Mouse (Mus musculus): ENCODE measurements around the gene Specc1l.

Specc1l gene

DNA sequence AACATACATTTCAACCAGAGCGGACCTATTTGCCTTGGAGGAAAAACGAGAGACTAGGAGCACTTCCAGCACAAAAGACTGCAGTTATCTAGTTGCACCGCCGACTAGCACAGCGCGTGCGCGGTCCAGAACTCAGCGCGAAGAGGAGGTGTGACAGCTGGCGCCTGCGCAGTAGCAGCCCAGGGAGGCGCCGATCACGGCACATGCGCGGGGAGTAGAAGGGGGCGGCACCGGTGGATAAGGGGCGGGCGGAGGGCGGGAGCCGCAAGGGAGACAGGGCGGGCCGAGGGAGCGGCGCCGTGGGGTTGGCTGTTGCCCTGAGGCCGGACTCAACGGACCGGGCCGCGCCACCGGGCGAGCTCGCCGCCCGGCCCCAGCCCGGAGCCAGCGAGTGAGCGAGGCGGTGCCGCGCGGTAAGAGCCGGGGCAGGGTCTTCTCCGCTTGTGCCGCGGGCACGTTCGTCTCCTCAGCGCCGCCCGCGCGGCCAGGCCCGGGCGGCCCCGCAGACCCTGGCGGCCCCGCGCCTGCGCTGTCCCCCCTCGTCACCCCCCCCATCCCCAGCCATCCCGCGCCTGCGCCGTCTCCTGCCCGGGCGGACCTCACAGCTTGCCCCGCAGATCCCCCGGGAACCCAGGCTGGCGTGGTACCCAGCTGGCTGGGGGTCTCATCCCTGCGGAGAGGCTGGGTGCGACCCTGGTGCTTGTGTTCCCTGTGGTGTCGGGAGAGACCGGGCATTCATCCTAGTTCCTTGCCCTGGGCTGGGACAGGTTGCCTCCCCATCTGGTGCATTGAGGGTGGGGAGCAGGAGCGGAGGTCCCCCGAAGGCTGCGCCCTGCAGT is at the start of gene Specc1l:
TSS of gene Specc1l (plus strand) at position 267 of the 839 bp plus-strand sequence.
- peak; percentile 98 for DNase-seq (ENCODE audit: low read depth, low spot score)

DNA sequence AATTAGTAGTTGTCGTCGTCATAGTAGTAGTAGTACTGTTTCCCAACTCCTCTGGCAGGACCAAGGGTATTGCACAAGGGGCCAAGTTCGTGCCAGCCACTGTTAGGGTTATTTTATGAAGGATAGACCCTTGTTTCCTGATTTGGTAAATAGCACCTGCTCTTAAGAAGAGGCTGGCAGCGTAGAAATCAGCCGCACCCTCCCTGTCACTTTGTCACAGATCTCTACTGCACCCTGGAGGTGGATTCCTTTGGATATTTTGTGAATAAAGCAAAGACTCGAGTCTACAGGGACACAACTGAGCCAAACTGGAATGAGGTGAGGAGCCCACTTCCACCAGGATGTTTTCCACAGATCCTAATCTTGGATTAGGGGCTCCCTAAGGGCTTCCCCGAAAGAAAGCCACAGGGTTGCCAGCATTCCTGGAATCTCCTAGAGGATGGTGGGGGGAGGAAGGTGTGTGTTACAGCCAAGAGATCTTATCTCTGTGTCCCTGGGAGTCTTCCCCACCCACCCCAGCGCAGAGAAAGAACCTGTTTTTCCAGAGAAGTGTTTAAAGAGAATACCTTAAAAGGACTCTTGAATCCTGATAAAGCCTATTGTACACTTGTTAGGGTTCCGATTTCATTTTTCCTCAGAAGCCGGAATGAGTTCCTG is 45.9 kb upstream of the Specc1l start:
- no peak for DNase-seq (ENCODE audit: low read depth, low spot score)

- DNase-seq (ENCODE audit: low read depth, low spot score), result no peak
These were observed 45.3 kb upstream of the Specc1l start for GRCm38 (mm10) chr10:75166601-75167000.

GRCm38 (mm10) chr10:75170207-75170850 is 41.5 kb upstream of the Specc1l start:
- DNase-seq (ENCODE audit: low read depth, low spot score), result peak; percentile 27

DNA sequence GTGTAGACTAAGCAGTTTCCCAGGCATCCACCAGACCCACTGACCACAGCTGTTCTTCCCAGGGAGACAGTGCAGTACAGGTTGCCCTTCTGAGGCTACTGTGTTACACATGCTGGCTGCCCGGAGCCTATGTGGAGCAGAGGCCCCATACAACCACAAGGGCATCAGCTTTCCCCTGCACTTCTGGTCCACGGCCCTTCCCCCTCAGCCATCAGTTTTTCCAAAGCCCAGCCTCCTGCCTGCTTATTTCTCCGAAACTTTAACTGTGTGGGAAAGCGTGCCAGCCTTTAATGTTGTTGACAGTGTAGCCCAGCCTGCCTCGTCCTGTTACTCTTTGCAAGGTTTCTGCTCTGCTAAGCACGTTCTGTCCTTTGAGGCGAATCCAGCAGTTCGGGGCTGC is 38.8 kb upstream of the Specc1l start:
- no peak for DNase-seq (ENCODE audit: low read depth, low spot score)

- no peak for DNase-seq (ENCODE audit: low read depth, low spot score)
These were observed 38.2 kb upstream of the Specc1l start for GRCm38 (mm10) chr10:75173712-75174111.

GRCm38 (mm10) chr10:75176494-75176893 is 35.4 kb upstream of the Specc1l start:
- no peak for DNase-seq (ENCODE audit: low read depth, low spot score)

- no peak for DNase-seq (ENCODE audit: low read depth, low spot score)
These were observed 33.0 kb upstream of the Specc1l start for GRCm38 (mm10) chr10:75178911-75179310.

GRCm38 (mm10) chr10:75182151-75182774 is 29.6 kb upstream of the Specc1l start:
- DNase-seq (ENCODE audit: low read depth, low spot score), result peak; percentile 70

DNA sequence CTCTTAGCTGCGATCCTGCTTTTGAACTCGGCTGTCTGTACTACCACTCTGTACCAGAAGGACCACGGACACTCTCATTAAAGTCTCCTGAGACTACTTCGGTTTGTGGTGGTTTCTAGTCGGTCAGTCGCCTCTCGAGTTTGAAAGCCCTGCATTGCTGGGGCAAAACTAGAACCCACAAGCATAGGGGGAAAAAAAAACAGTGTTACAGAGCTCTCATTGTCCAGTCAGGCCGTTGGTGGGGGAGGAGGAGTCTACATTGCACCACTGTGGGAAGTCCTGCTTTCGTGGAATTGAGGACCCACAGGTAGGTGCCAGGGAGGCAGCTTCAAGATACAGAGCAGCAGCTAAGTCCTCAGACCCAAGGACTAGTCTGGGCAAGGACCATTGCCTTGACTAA is 27.0 kb upstream of the Specc1l start:
- no peak for DNase-seq (ENCODE audit: low read depth, low spot score)

DNA sequence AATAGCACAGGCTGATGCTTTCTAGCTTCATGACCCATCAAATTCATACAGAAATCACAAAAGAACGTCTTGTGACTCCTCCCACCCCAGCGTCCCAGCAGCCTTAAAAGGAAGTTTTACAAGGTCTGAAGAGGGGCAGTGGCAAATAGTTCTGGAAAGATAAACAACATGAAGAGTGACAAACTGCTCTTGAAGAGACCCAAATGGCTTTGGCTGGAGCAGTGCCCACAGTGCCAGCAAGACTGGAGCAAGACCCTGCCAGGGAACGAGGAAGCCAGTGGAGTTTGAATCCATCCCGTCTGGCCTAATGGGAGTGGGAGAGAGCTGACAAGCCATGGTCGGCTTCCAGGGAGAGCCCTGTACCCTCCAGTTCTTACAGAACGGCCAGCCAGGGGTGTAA is 25.3 kb upstream of the Specc1l start:
- DNase-seq (ENCODE audit: low read depth, low spot score), result no peak

DNA sequence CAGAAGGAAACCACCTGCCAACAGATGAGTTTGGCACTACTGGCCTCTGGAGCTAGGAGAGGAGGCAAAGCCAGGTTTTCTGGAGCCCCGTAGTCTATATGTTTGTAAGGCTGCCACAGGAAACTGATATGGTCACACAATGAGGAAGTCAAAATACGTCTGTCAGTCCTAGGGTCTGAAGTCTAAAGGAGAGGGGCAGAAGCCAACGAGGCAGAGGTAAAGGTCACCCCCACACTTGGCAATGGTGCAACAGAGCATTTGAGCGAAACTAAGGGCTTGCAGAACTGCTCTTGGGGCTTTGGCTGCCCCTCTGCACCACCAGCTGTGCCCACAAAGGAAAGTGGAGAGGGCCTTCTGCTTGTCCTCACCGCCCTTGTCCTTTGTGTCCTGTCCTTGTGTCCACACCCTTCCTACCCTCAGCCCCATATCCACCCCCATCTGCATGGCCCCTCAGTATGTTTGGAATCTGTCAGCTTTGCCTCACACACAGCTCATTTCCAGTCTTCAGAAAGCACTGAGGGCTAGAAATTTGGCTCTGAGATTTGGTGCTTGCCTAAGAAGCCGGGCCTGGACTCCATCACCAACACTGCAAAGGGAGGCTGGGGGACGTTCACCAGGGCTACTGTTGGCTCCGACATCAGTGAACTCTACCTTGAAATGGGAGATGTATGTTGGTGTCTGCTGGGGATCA is 24.4 kb upstream of the Specc1l start:
- DNase-seq (ENCODE audit: low read depth, low spot score), result no peak

GRCm38 (mm10) chr10:75191647-75192046 is 20.2 kb upstream of the Specc1l start:
- DNase-seq (ENCODE audit: low read depth, low spot score), result no peak

GRCm38 (mm10) chr10:75197817-75198216 is 14.1 kb upstream of the Specc1l start:
- DNase-seq (ENCODE audit: low read depth, low spot score), result no peak

DNA sequence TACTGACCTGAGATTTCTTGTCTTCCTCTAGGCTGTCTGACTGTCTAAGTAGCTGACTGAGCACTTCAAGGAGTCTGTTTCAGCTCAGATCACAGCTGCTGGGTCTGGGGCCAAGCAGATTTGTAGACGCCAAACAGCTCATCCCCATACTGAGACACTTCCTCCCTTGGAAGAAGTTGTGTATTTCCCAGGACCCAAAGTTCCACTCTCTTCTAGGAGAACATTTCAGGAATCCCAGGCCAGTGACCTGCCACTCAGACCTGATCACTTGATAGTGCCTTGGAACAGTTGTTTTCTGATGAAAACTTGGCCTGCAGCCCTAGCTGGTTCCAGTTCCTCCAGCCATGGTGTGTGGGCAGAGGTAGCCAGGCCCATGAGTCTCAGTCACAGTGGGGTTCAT is 11.1 kb upstream of the Specc1l start:
- DNase-seq (ENCODE audit: low read depth, low spot score), result no peak

DNA sequence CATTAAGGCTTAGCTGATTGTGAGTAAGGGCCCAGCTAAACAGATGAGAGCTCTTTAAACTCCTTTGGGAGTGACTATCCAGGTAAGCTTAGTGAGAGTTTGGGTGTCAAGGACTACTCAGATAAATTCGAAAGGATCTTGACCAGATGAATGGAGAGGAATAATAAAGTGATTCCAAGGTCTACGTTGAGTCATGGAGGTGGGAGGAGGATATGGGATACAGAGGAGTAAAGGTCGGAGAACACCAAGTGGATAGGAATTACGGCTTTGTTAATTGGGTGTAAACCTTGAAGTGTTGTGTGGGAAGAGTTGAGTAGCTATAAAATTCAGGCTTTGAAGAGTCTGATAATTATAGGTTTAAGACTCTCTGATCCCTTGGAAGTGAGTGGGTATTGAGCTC is 5.7 kb upstream of the Specc1l start:
- DNase-seq (ENCODE audit: low read depth, low spot score), result no peak

GRCm38 (mm10) chr10:75210841-75211240 is 1.0 kb upstream of the Specc1l start:
- no peak for DNase-seq (ENCODE audit: low read depth, low spot score)

DNA sequence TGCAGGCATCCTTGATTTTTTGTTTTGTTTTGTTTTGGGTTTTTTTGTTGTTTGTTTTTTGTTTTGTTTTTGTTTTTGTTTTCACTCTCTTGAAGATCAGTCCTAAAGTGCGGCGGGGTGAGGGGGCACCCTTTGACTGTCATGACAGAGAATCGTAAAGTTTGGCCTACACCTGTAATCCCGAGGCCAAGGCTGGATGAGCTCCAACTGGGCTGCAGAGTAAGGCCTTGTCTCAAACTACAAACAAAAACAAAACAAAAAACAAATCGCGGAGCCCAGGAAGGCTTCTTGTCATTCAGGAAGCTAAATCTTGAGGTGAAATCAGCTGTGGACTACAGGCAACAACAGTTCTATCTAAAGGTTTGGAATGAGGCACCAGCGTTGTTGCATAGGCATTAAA is 1.1 kb downstream of the Specc1l start:
- DNase-seq (ENCODE audit: low read depth, low spot score), result no peak

DNA sequence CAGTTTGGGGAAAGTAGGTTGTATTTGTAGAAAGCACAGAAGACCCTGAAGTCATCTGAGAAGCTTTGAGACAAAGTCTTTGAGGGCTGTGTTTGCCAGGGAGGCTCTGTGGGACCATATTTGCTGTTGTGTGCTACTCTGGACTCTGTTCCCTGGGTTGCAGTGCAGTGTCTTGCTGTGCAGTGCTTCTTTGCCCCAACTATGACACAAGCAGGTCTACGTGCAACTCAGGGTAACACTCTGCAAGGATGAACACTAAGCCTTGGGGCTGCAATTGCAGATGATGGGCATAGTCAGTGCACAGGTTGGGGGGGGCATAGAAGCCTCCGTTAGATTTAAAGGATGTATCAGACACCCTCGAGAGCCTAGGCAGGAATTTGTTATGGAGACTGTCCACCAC is 8.8 kb downstream of the Specc1l start:
- no peak for DNase-seq (ENCODE audit: low read depth, low spot score)

DNA sequence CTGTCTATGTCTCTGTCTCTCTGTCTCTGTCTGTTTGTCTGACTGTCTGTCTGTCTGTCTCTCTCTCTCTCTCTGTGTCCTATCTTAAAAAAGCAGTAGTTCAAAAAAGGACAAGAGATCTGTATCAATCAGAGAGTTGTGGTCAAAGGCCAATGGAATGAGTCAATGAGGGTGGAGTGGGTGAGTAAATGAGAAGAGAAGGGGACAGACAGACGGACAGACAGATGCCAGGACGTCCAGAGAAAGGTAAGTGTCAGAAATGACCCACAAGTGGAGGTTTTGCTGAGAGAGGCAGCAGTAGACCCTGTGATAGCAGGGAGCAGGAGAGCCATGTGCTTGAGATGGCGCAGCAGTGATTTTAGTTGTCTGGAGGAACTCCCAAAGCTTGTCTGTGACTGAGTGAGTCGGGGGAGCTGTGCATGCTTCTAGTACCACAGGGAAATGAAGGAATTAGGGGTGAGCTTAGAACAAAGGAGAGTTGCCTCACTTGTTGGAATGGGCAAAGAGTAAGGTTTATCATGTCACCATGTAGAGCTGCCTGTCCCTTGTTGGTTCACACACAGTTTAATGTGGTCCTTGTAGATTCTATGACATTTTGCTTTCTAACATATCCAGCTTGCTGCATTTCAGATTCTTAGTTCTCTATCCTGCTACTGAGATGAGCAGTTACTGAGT is 10.2 kb downstream of the Specc1l start:
- peak; percentile 35 for DNase-seq (ENCODE audit: low read depth, low spot score)

GRCm38 (mm10) chr10:75222611-75222998 is 10.7 kb downstream of the Specc1l start:
- peak; percentile 81 for DNase-seq (ENCODE audit: low read depth, low spot score)

All from CD4-positive helper T cell, adult 2 months (primary cell).